Mouse (Mus musculus) thymus, adult 2 months (tissue): ENCODE measurements around the gene Amd1. TPM values are rescaled to one million over a fixed set of nuclear protein-coding genes. Genes with fewer than 3 reads are reported as not detected.

Source experiments
- DNase-seq: peaks from one replicate; pipeline ENCODE4 v3.0.0; 2021
- H3K27ac ChIP-seq: fragments of 200-500 bp; 2 replicates; pipeline ENCODE4 v1.5.1; 2012; ENCODE audit warnings: low read length, control low read depth; ENCODE audit not compliant: control insufficient read depth, insufficient read depth
- H3K27me3 ChIP-seq: fragments of 200-500 bp; 2 replicates; pipeline ENCODE4 v1.6.1; 2012; ENCODE audit warnings: mild to moderate bottlenecking, low read length, moderate library complexity, mixed read lengths; ENCODE audit not compliant: control insufficient read depth, insufficient read depth
- H3K36me3 ChIP-seq: fragments of 200-500 bp; 2 replicates; pipeline ENCODE4 v1.6.1; 2012; ENCODE audit warnings: mild to moderate bottlenecking, low read length, moderate library complexity; ENCODE audit not compliant: control insufficient read depth, insufficient read depth
- H3K4me1 ChIP-seq: fragments of 200-500 bp; replicated peaks from 2 replicates; pipeline ENCODE4 v1.6.1; 2012; ENCODE audit warnings: low read length; ENCODE audit not compliant: control insufficient read depth, insufficient read depth
- H3K4me3 ChIP-seq: fragments of 200-500 bp; 2 replicates; pipeline ENCODE4 v1.5.1; 2012; ENCODE audit warnings: mild to moderate bottlenecking, low read length, control low read depth, moderate library complexity; ENCODE audit not compliant: control insufficient read depth, insufficient read depth
- CTCF ChIP-seq: fragments of 200-500 bp; IDR thresholded peaks from 2 replicates; pipeline ENCODE4 v1.5.1; 2012; ENCODE audit warnings: mild to moderate bottlenecking, control low read depth, low read length, moderate library complexity, borderline replicate concordance; ENCODE audit not compliant: control insufficient read depth, poor library complexity, insufficient read depth; ENCODE audit errors: extremely low read depth
- POLR2A ChIP-seq: fragments of 200-500 bp; IDR thresholded peaks from 2 replicates; pipeline ENCODE4 v1.6.1; 2012; ENCODE audit warnings: mild to moderate bottlenecking, low read length, control low read depth, moderate library complexity; ENCODE audit not compliant: control insufficient read depth, poor library complexity, insufficient read depth; ENCODE audit errors: extremely low read depth
- WGBS: fragments of 180-500 bp; shearing (Covaris S2); methylation state at CpG from one replicate; pipeline ENCODE4 v1.1.7; 2018; 5-methylcytosine and 5-hydroxymethylcytosine counted together
- polyA plus RNA-seq: library from polyadenylated mRNA; depleted of rRNA; stranded (reverse); fragments of >200 nt; gene quantifications from 2 replicates; pipeline ENCODE4 v1.2.3, GENCODE M21; 2012

Amd1 gene
- polyA plus RNA-seq, 1 experiment: 11.4 TPM

- WGBS: 96% methylated on average over 6 of the region's 6 CpGs
- no peak for DNase-seq
- Histone ChIP-seq H3K27me3 (no peaks in the 10 kb centered on the region), H3K36me3 (no peaks in the 10 kb centered on the region), H3K4me3 (no peak overlapping the region), H3K4me1 (no peaks in the 10 kb centered on the region), H3K27ac (no peak overlapping the region)
- TF ChIP-seq CTCF: no peak
- no peak for TF ChIP-seq POLR2A
These were observed 39.8 kb downstream of the Amd1 start for GRCm38 (mm10) chr10:40262200-40262599.

DNA sequence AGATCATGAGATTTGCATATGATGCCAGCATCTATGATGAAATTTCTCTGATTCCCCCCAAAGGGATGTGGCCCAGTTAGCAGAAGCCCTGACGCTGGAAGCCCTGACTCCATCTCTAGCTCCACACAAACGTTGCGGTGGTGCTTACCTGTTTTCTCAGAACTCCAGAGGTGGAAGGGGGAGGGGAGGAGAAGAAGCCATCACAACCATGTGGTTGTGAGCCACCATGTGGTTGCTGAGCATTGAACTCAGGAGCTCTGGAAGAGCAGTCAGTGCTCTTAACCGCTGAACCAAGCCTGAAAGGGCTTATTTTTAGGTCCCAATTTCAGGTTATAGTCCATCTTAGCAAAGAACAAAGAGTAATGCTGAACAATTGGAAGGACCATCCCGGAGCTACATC lies 41.7 kb downstream of the Amd1 start:
- no peak for DNase-seq
- H3K4me1 ChIP-seq: peaks cover 4% of the 10 kb centered on the region
- TF ChIP-seq POLR2A: no peak
- TF ChIP-seq CTCF: no peak
- H3K27ac ChIP-seq: no peak overlapping the region
- H3K27me3 ChIP-seq: no peaks in the 10 kb centered on the region
- H3K36me3 ChIP-seq: no peaks in the 10 kb centered on the region
- 82% methylated on average over 5 of the region's 5 CpGs for WGBS
- no peak overlapping the region for H3K4me3 ChIP-seq

- WGBS: 60% methylated on average over 8 of the region's 8 CpGs
- no peak overlapping the region for H3K4me3 ChIP-seq
- no peak overlapping the region for H3K27ac ChIP-seq
- no peaks in the 10 kb centered on the region for H3K36me3 ChIP-seq
- H3K27me3 ChIP-seq: no peaks in the 10 kb centered on the region
- no peak for DNase-seq
- peaks cover 4% of the 10 kb centered on the region for H3K4me1 ChIP-seq
- TF ChIP-seq CTCF: no peak
- no peak for TF ChIP-seq POLR2A
These were observed 42.4 kb downstream of the Amd1 start for GRCm38 (mm10) chr10:40259542-40259941.

GRCm38 (mm10) chr10:40258976-40259375 lies 43.0 kb downstream of the Amd1 start:
- no peak overlapping the region for H3K4me3 ChIP-seq
- no peaks in the 10 kb centered on the region for H3K27me3 ChIP-seq
- H3K4me1 ChIP-seq: peaks cover 4% of the 10 kb centered on the region
- DNase-seq: peak; percentile 41
- peak overlapping the region; percentile 80; the same call in 1 of the 2 replicates for H3K27ac ChIP-seq
- no peaks in the 10 kb centered on the region for H3K36me3 ChIP-seq
- TF ChIP-seq POLR2A: no peak
- no peak for TF ChIP-seq CTCF
- under 1% methylated on average over 5 of the region's 5 CpGs for WGBS

DNA sequence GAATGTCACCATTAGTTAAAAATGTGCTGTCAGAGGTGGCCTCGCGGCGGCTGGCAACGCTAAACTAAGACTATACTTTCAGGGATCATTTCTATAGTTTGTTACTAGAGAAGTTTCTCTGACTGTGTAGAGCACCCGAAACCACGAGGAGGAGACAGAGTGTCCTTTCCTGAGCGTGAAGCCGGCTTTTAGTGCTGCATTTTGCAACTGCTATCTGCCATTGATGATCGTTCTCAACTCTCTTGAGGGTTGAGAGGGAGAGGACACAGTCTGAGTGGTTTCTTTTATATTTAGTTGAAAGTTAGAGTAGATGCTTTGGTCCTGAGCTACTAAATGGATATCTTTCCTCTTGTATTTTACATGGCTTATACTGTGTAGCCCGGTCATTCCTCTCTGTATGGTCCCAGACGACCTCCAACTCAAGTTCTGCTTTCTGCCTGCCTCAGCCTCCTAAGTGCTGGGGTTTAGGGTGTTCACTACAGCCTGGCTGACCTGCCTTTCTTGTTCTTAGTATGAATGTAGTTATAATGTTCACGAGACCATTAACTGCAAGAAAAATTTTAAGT lies 43.5 kb downstream of the Amd1 start:
- WGBS: under 1% methylated on average over 12 of the region's 12 CpGs
- peak overlapping the region; percentile 80 for H3K27ac ChIP-seq
- H3K27me3 ChIP-seq: no peaks in the 10 kb centered on the region
- no peak overlapping the region for H3K4me3 ChIP-seq
- DNase-seq: peak; percentile 66
- H3K36me3 ChIP-seq: no peaks in the 10 kb centered on the region
- H3K4me1 ChIP-seq: peaks cover 4% of the 10 kb centered on the region
- peak; percentile 81 for TF ChIP-seq POLR2A
- TF ChIP-seq CTCF: no peak

DNA sequence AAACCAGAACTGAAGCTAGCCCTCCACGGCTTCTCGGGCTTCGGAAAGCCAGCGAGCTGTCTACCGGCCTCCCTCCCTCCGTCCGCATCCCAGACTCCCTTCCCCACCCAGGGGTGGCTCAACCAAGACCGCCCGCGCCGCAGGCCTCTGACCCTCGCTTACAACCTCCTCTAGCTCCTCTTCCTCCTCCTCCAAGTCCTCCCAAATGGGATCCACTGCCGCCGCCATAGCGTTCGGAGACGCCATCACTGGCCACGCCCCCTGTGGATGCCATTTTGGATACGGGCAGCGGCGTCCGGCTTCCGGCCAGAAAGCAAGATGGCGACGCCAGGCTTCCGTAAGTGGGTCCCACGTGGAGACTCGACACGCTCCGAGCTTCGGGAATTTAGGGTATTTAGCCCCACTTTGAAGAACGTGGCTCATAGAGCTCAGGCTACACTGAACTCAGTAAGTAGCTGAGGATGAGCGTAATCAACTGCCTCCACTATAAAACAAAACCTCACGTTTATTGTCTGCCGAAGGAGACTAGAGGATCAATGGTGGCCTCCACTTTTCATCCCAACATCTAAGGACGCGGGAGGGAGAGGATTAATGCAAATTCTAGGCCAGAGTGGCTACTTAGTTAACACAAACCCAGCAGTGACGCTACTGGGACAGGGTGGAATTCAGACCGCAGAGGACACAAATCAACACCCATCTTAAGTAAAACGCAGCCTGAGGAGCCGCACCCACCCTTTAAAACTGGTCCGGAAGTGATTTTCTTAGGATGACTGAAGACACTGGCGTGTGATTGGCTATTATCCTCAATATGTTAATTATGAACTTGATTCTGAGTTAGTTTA lies 44.4 kb downstream of the Amd1 start, which contains the start of gene Gtf3c6:
Gene Gtf3c6, minus strand, starts transcription at position 695 of the 842 bp plus-strand sequence.
- H3K27ac ChIP-seq: peak within 1 kb of the TSS; percentile 80
- TF ChIP-seq POLR2A (peak; percentile 52; the same call in 1 of the 2 replicates), CTCF (peak; percentile 61; the same call in 1 of the 2 replicates)
- DNase-seq: peak; percentile 94
- H3K27me3 ChIP-seq: no peaks in the 10 kb centered on the region
- H3K36me3 ChIP-seq: no peaks in the 10 kb centered on the region; the same call in 1 of the 2 replicates
- under 1% methylated on average over 43 of the region's 43 CpGs for WGBS
- H3K4me3 ChIP-seq: peak within 1 kb of the TSS; percentile 93
- H3K4me1 ChIP-seq: peaks cover 4% of the 10 kb centered on the region
